Mouse (Mus musculus): ENCODE data around the gene Fmo4.

DNA sequence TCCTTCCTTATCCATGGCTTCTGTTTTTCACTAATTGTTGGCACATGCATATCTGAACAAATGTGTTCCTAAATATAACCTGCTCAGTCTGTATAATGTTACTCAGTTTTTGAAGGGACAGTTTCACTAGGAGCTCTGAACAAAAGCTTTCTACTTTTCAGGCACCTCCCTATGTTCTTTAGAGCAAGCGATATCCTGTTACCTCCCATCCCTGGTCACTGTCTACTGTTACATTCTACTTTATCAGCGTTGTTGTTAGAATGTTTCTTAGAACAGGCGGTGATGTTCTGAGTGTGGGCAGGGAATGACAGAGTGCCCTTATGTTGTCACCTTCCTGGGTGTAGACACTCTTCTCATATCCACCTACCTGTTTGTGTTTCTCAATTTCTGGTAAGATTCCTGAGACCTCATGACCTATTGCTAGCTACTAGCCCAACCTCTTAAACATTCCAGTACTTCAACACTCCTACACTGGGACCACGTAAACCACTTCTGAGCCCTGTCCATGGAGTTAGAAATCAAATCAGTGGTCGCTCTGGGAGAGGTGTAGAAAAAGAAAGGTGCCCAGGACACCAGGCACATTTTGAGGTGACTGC, 35.7 kb downstream of the Fmo4 start:
- TF ChIP-seq POLR2A (IDR thresholded peaks at IDR 0.05; ENCODE audit: low read depth, low read length) (no peak), CTCF (IDR thresholded peaks at IDR 0.05; ENCODE audit: borderline replicate concordance, insufficient read depth, low read length) (no peak)
